Mouse (Mus musculus) lung, postnatal 36 days (tissue): Measurements from ENCODE around the gene Acoxl.

Source experiments
- DNase-seq: peaks from one replicate; pipeline ENCODE4 v3.0.0; 2022; ENCODE audit warnings: mixed read lengths

The Acoxl gene

DNA sequence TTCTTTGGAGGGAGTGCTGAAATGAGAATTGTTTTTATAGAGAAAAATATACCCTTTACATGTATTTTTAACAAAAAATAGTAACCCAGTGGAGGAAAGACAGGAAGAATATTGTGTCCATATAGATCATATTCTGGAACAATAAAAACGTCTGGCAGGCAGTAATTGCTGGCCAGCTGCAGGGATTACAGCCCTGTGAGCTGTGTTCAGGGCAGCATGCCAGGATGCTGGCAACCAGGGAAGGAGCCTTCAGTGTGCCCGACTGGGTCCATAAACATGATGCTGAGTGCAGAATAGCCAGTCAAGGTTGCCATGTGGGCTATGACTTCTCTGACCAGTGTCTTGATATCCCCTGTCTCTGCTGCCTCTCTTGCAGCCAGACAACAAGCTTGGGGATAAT, 122.5 kb downstream of the Acoxl start:
- DNase-seq = no peak

GRCm38 (mm10) chr2:127961802-127962433, 123.2 kb downstream of the Acoxl start:
- DNase-seq = peak; percentile 68

DNA sequence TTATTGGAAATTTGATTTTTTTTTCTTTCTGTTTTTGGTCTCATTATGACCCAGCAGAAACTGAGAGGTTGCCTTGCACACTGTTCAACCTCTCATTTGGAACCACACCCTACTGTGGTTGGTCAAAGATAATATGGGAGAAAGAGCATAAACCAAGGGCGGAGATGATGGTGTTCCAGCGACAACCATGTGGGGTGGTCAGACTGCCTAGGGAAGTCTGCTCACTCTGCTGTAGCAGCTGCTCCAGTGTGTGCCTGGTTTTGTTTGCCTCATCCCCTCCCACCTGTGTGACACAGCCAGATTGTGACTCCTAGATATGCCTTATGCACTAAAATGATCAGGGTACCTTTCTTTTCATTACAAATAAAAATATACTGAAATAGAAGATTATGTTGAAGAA, 130.3 kb downstream of the Acoxl start:
- no peak for DNase-seq

GRCm38 (mm10) chr2:127976276-127976675, 137.6 kb downstream of the Acoxl start:
- DNase-seq = no peak

GRCm38 (mm10) chr2:127978601-127979230, 140.0 kb downstream of the Acoxl start:
- DNase-seq = peak; percentile 46

DNA sequence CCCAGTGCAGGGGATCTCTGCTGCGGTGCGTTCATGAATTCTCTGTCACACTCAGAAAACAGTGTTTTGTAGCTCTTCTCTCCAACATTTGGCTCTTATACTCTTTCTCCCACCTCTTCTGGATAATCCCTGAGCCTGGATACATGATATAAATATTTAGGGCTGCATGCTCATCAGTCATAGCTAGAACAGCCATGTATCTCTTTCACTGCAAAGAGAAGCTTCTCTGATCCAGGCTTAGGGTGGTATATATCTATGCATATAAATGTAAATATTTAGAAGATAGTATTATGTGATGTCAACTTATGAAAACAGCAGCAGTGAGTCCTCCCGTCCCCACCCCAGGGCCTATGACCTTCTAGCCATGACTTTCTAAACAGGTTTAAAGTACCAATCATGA, 143.9 kb downstream of the Acoxl start:
- DNase-seq = no peak

GRCm38 (mm10) chr2:127983301-127983700, 144.6 kb downstream of the Acoxl start:
- no peak for DNase-seq

- DNase-seq = no peak
Observed at GRCm38 (mm10) chr2:127983981-127984380, 145.3 kb downstream of the Acoxl start.

DNA sequence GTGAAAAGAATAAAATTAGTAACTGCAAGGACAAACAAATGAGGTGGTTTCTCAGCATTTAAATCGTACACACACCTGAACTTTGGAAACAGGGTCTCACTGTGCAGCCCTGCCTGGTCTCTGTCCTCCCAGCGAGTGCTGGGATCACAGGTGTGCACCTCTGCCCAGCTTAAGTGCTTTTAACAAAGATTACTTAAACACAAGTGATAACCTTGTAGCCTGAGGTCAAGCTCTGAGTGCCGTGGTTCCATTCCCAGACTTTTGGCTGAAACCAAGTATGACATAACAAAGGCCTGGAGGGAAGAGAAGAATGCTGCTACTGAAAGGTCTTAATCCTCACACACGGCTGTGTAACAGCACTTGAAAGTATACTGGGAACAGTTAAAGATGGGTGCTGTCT, 149.0 kb downstream of the Acoxl start:
- DNase-seq = no peak

DNA sequence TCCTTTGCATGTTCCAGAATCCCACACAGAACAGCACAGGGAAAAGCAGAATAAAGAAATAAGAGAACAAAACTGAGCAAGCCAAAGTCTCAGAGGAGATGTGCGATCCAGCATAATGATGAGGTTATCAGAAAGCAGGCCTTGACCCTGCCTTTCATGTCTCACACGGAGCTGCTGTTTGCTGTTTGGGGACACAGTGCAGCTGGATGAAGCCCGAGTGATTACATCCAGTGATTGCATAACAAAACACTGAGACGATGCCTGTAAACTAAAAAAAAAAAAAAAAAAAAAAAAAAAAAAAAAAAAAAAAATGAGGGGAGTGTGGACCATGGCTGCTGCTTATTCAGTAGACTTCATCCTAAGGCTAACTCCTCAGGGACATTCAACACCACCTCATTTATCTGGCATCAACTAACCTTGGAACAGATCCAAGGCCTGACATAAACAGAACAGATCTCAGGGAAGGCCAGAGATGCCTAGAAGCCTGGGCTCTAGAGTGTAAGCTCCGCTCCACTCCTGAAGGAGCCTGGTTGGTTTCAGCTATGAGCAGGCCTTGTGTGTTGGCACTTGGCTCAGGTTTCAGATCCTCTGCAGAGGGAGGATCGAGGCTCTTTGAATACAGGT, 152.3 kb downstream of the Acoxl start:
- peak; percentile 80 for DNase-seq

DNA sequence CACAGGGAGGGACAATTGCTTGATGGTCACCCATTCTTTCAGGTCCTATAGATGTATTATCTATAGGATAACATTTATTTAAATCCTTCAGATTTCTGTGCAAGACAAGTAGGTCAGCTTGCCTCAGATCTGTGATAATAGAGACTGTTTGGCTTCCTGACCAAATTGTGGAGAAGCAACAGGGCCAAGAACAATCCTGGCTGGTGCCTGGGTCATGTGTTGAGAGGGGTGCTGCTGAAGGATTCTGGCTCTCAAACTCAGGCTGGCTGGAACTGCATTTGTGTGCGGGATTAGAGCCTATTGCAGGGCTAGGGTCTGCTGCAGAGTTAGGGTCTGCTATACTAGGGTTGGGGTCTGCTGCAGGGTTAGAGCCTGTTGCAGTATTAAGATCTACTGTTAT, 153.0 kb downstream of the Acoxl start:
- DNase-seq = peak; percentile 35

DNA sequence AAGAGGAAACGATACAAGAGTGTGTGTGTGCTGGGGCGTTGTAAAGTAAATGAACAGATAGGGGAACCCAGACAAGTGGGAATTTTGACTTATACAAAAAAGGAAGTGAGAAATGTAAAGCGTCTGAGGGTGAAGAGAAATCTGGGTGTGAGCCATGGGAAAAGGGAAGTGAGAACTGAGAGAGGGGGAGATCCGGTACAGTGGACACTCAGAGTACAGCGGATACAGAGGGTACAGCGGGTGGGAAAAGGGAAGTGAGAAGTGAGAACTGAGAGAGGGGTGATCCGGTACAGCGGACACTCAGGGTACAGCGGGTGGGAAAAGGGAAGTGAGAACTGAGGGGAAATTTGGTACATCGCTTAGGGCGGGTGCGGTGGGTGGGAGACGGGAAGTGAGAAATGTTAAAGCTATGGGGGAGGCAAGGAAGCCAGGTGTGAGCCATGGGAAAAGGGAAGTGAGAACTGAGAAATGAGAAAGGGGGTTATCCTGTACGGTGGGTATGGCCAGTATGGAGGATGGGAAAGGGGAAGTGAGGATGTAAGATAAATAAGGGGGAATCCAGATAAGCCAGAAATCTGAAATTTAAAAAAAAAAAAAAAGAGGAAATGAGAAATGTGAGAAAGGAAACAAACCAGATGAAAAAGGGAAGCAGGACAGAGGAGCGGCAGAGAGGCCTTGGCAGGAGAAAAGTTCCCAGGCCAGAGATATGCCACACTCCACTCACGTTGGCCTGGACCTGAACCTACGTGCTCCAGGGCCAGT, 170.2 kb downstream of the Acoxl start:
- DNase-seq = no peak

DNA sequence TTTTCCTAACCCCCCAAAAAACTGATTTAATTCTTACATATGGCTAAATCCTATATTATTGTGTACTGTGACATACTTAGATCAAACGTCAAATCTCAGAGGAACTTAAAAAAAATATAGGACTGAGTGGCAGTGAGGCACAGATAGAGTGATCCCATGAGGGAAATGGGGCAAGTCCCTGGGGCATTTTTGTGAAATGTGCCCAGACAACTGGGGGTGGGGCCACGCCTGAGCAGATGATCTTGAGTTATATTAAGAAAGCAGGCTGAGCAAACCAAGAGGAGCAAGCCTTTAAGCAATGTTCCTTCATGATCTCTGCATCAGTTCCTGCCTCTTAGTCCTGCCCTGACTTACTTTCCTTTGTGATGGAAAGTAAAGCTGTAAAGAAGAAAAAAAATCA, 175.9 kb downstream of the Acoxl start:
- no peak for DNase-seq

- no peak for DNase-seq
Observed at GRCm38 (mm10) chr2:128015602-128016001, 176.9 kb downstream of the Acoxl start.

DNA sequence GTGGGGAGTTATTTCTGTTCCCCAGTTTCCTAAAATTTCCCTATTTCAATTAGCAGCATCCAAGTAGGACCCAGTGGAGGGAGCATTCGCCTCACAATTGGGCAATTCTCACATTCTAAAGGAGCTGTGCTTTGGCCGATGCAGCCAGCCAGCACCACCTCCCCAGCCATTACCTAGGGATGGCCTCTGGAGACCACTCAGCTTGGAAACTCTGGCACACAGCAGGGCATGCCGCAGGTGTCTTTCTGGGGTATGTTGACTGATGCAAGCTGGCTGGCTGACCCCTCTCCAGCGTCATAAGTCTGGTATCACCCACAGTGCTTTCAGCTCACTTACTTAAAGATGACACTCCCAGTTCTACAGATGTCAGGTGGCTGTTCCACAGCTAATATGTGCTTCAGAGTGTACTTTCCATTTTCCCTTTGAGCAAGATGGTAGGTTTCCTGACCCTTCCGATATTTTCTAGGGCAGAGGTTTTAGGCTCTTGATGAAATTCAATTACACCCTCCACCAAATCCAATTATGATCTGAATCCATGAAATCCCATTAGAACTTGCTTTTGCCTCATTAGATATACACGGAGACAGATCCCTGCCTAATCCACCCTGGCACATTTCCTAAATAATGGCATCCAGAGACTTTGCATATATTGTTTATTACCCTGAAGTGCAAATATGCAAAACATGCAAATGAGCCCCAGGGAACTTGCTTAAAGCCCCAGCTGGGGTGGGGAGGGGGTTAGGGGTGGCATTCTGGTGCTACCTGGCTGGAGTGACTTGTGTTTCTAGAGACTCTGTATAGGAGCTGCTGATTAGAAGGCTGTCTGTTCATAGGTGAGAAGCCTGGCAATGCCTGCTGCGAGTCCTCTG, 181.6 kb downstream of the Acoxl start:
- no peak for DNase-seq

DNA sequence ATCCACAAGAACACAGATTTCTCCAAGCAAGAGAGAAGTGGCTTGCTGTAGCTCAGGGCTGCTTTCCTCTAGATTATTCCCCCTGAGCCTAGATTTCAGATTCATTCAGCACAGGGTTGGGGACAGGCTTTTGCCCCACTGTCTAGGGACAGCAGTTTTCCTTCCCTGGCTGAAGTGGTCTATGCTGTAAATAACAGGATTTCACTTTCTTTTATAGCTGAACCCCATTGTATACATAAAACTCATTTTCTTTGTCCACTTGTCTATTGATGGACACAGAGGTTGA, 182.2 kb downstream of the Acoxl start:
- DNase-seq = no peak

DNA sequence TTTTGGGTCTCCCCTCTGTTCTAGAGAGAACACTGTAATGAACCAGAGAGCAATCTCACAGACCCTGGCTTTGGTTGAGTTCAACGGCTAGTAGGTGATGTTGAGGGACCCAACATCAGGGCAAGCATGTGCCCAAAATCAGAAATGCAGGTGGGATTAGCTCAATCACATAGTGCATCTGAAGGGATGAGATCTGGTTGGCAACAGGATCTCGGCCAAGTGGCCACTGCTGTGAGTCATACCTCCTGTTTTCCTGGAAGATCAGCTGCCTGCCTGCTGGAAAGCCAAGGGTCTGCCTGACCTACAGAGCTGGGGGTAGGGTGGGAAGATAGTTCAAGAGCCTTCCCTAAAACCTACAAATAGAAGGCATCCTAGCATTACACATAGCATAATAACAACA, 185.2 kb downstream of the Acoxl start:
- no peak for DNase-seq

- DNase-seq = no peak
Observed at GRCm38 (mm10) chr2:128027696-128028095, 189.0 kb downstream of the Acoxl start.

DNA sequence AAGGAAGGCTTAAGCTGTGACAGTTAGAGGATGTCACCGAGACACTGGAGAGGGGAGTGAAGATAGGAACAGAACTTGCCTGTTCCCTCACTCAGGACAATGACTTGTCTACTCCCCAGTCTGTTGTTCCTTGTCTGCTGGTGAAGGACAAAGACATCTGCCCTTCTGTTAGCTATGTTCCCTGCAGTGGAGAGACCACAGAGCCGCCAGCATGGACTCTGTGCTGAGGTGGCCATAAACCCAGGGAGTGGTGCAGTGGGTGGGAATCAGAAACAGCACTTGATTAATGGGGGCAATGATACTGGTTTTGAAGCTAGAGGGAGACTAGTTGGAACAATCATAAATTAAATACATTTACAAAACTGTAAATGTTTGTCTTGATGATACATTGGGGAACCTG, 191.3 kb downstream of the Acoxl start:
- no peak for DNase-seq

GRCm38 (mm10) chr2:128032111-128032510, 193.4 kb downstream of the Acoxl start:
- no peak for DNase-seq

DNA sequence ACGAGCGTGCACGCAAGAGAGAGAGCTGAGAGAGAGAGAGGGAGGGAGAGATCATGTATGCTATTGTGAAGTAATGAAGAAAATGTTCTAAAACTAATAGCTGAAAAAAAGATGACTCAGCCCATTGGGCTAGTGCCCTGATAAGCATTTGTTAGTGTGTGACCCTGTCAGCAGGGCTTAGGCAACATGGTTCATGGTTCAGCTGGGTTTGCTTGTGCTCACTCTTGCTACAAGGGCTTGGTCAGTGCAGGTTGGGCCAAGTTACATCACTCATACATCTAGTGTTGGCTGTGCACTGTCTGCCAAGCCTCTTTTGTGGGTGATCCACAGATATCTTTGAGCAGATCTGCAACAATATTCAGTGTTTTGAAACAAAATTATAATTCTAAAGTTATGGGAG, 194.8 kb downstream of the Acoxl start:
- DNase-seq = peak; percentile 8

GRCm38 (mm10) chr2:128034066-128034665, 195.5 kb downstream of the Acoxl start:
- DNase-seq = no peak
